Mouse (Mus musculus) heart, postnatal 0 days (tissue): ENCODE data around the gene Ndufb10.

ENCODE experiments used
- CTCF ChIP-seq: IDR thresholded peaks from 2 replicates; pipeline ENCODE4 v1.5.1; 2016; ENCODE audit warnings: antibody characterized with exemption, control low read depth, low read depth
- EP300 ChIP-seq: IDR thresholded peaks from 2 replicates; pipeline ENCODE4 v1.6.1; 2016; ENCODE audit warnings: antibody characterized with exemption, low read depth

GRCm38 (mm10) chr17:24735446-24735845, 11.2 kb upstream of the Ndufb10 start:
- no peak for TF ChIP-seq CTCF
- no peak for TF ChIP-seq EP300
